Mouse (Mus musculus) liver, adult 2 months (tissue): Measurements from ENCODE around the gene Aebp1.

ENCODE experiments used
- CTCF ChIP-seq: fragments of 200-500 bp; IDR thresholded peaks from 2 replicates; pipeline ENCODE4 v1.5.1; 2011; ENCODE audit warnings: low read depth, low read length, control low read depth
- POLR2A ChIP-seq: fragments of 200-500 bp; IDR thresholded peaks from 2 replicates; pipeline ENCODE4 v1.6.1; 2011; ENCODE audit warnings: low read length, control low read depth; ENCODE audit not compliant: insufficient read depth; ENCODE audit errors: extremely low read depth

GRCm38 (mm10) chr11:5849316-5849715 is 12.4 kb upstream of the Aebp1 start:
- TF ChIP-seq CTCF, result no peak
- TF ChIP-seq POLR2A, result no peak
